Mouse (Mus musculus) thymus, adult 18-20 months (tissue): ENCODE measurements around the gene Pkd1l2.

ENCODE experiments used
- DNase-seq, 2 experiments: peaks; one replicate each; pipeline ENCODE4 v3.0.0; 2022; ENCODE audit warnings: mixed read lengths in 2 of 2

The Pkd1l2 gene

DNA sequence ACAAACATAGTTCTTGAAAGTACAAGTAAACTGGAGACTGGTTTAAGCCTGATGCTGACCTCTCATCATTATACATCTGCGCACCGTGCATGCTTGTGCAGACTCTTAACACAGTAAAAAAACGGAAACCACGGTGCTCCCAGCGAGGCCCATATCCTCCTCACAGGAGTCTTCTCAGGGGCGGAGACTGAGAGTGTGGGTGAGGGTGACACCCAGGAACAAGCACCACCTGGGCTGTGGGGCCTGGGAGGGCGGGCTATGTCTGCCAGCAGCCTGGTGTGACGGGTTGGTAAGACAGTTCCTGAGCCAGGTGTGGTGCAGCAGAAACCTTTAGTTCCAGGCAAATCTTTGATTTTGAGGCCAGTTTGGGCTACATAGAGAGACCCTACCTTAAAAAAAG is 129.8 kb downstream of the Pkd1l2 start:
- DNase-seq = peak; percentile 68 to 74

DNA sequence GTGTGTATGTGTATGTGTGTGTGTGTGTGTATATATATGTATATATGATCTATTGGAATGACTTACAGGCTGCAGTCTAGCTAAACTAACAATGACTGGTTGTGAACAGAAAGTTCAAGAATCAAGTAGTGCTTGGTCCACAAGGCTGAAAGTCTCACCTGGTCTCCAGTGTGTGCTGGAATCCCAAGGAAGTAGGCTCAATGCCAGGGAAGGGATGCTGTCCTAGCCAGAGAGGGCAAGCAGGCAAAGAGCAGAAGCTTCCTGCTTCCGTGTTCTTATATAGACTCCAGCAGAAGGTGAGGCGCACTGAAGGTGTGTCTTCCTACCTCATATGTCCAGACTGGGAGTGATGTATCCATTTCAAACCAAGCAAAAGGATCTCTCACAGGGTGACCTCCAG is 130.5 kb downstream of the Pkd1l2 start:
- no peak for DNase-seq

DNA sequence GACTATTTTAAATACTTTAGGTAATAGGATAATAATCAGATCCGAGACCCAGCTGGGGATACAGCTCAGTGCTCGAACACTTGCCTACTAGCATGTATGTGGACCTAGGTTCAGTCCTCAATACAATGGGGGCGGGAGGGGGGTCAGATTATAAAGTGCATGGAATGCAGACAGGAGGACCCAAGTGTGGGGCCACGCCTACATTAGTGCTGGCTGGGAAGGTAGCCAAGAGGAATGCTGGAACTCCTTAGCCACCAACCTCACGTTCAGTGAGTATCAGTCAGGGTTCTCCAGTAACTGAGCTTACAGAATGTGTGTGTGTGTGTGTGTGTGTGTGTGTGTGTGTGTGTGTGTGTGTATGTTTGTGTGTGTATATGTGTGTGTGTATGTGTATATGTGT is 130.9 kb downstream of the Pkd1l2 start:
- DNase-seq = no peak

DNA sequence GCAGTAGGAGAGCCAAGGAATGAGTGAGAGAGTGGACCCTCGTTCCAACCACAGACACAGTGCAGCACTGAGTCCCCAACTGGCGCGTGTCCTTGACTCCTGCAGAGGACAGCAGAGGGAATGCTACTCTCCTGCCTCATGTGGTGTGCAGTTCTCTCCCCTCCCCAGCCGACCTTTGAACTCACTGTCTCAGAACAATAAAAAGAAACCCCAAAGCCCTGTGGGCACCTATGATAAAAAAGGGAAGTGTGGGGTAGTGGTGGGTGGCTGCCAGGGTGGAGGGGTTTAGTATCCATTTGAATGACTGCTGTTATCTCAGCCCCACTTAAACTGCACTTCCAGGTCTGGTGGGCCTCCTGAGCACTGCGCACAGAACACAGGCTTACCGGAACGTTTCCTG is 134.7 kb downstream of the Pkd1l2 start:
- DNase-seq = no peak

DNA sequence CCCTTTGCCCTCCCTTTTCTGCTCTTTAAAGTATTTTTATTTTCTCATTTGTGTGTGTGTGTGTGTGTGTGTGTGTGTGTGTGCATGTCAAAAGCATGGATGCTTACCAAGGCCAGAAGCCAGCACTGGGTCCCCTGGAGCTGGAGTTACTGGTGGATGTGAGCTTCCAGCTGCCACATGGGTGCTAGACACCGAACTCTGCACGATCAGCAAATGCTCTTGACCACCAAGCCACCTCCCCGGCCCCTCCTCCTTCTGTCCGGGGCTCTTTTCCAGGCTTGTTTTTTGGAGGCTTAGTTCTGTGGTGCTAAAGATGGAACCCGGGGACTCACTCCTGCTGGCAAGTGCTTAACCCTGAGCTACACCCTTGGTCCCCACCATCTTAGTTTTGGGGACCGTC is 135.4 kb downstream of the Pkd1l2 start:
- no peak for DNase-seq

DNA sequence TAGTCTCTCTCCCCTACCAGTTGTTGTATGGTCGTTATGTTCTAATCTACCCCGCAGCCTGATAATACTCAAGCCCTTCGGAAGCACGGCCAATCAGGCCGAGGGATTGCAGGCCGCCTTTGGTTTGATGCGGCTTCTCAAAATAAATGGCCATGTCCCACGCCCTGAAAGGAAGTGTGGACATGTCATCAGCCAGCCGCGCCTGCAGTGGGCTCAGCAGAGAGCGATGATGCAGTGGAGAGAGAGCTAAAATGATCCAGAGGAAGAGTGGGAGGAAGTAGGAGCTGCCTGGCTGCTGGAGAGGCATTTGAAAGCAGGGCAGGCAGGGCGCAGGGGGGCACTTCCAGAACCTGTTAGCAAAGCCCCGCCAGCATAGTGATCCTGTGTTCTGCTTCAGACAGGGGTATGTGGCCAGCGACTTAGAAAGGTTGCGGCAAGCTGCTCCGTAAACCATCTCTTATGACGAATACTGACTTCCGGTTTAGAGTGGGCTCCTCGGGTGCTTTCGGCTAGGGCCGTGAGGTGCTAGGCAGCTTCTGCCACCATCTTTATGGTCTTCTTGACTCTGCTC is 135.9 kb downstream of the Pkd1l2 start:
- DNase-seq = no peak
